Mouse (Mus musculus): ENCODE data around the gene Vmn2r22. TPM values are rescaled to one million over a fixed set of nuclear protein-coding genes. Genes with fewer than 3 reads are reported as not detected.
"Not testable (repeated sequence)": the region's sequence is repeated elsewhere in the genome, so short reads cannot be mapped to it uniquely, and the experiment has no call there.

Vmn2r22 gene
- polyA plus RNA-seq (2012; ENCODE audit: insufficient read depth, insufficient read length, low replicate concordance, missing spikeins), result not detected in 2 replicates

DNA sequence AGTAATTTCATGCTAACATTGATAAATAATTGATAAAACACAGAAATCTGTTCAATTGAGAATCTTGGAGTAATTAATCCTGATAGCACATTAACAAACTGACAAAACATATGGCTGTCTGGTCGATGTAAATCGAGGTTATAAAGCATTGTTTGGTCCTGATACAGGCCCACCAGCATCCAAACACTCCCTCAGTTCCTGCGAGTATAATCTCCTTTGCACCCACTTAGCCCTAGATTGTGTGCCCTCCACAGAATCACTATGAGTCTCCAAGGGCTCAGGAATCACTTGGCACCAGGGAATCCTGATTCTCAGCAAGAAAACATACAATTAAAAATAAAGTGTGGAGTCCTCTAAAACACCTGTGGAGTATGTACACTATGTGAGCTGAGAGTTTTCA is at the start of gene Vmn2r22:
Gene Vmn2r22, minus strand, starts transcription at position 101 of the 400 bp plus-strand sequence.
- WGBS, result 68% methylated on average over 3 of the region's 3 CpGs
- not testable (repeated sequence) for H3K4me3 ChIP-seq (ENCODE audit: insufficient read depth, low read depth, low read length); H3K27ac ChIP-seq (ENCODE audit: insufficient read depth, low read depth, low read length); H3K4me1 ChIP-seq (ENCODE audit: control insufficient read depth, insufficient read depth, low read length)

DNA sequence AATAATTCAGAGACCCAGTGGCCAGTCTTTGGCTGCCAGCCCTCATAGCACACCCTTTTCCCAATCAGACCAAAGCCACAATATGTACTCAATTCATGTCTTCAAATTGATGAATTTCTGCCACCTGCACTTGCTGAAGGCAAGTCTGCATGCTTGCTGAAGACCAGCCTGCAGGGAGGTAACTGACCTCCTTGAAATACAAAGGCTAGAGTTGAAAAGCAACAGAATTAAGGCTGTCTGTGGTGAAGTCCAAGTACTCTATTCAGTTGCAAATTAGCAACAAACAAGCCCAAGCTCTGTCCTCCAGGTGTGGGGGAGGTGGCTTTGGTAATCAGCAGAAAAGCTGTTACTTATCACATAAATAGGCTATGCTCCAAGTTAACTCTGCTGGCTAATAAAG is 46.7 kb upstream of the Vmn2r22 start:
- TF ChIP-seq CTCF (IDR thresholded peaks at IDR 0.05; ENCODE audit: insufficient read depth, low read depth, low read length), result no peak
- no peaks in the 10 kb centered on the region for H3K4me1 ChIP-seq (ENCODE audit: control insufficient read depth, insufficient read depth, low read length)
- no peak overlapping the region for H3K4me3 ChIP-seq (ENCODE audit: insufficient read depth, low read depth, low read length)
- H3K27ac ChIP-seq (ENCODE audit: insufficient read depth, low read depth, low read length), result no peak overlapping the region

DNA sequence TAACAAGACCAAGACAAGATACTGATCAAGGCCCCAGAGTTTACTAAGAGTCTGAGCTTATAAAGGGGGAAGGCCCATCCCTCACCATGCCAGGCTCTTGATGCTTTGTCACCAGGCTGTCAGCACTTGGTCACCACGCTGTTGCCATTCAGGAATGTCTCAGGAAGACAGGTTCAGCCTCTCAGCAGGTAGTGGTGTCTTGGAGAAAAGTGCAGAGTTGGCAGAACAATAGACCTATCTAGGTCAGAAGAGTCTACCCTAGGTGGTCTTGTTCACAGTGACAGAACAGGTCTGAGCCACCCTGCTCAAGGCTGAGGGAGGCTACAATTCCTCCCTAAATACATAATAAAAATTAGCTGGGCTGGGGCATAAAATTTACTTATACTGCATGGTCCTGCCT is 46.1 kb upstream of the Vmn2r22 start:
- not testable (repeated sequence) for H3K4me1 ChIP-seq (ENCODE audit: control insufficient read depth, insufficient read depth, low read length); H3K4me3 ChIP-seq (ENCODE audit: insufficient read depth, low read depth, low read length); H3K27ac ChIP-seq (ENCODE audit: insufficient read depth, low read depth, low read length)
- 43% methylated on average over 1 of the region's 1 CpGs for WGBS

DNA sequence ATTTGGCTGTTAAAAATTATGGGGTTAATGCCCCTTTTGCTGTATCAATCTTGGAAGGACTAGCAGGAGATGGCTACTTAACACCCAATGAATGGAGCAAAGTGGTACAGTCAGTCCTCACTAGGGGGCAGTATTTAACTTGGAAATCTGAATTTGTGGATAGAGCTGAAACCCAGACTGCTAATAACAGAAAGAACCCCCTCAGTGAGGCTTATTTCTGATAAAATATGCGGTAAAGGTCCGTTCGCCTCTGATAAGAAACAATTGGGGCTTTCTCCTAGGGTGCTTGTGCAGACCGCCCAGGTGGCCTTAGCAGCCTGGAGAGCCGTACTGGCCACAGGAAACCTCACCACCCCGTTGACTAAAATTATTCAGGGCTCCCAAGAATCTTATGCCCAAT is 6.5 kb upstream of the Vmn2r22 start:
- 28% methylated on average over 6 of the region's 6 CpGs for WGBS
- H3K27ac ChIP-seq (ENCODE audit: insufficient read depth, low read depth, low read length), result no peak overlapping the region
- no peak for TF ChIP-seq POLR2A (IDR thresholded peaks at IDR 0.05; ENCODE audit: insufficient read depth, low read depth, low read length)
- no peak for TF ChIP-seq CTCF (IDR thresholded peaks at IDR 0.05; ENCODE audit: insufficient read depth, low read depth, low read length)
- no peaks in the 10 kb centered on the region for H3K4me1 ChIP-seq (ENCODE audit: control insufficient read depth, insufficient read depth, low read length)
- no peak overlapping the region for H3K4me3 ChIP-seq (ENCODE audit: insufficient read depth, low read depth, low read length)

DNA sequence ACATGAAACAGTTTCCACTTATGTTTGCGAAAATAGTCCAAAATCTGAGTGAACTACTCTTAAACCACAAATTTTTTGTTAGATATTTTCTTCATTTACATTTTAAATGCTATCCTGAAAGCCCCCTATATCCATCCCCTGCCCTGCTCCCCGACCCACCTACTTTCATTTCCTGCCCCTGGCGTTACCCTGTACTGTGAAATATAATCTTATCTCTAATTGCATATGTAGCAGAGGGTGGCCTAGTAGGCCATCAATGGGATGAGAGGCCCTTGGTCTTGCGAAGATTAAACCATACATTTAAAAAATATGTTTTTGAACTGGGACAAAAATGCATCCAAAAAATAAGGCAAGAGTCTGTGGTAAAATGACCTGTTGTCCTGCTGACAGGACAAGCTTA is 11.1 kb downstream of the Vmn2r22 start:
- not testable (repeated sequence) for H3K27ac ChIP-seq (ENCODE audit: insufficient read depth, low read depth, low read length); H3K4me3 ChIP-seq (ENCODE audit: insufficient read depth, low read depth, low read length)
- WGBS, result 89% methylated on average over 4 of the region's 4 CpGs

DNA sequence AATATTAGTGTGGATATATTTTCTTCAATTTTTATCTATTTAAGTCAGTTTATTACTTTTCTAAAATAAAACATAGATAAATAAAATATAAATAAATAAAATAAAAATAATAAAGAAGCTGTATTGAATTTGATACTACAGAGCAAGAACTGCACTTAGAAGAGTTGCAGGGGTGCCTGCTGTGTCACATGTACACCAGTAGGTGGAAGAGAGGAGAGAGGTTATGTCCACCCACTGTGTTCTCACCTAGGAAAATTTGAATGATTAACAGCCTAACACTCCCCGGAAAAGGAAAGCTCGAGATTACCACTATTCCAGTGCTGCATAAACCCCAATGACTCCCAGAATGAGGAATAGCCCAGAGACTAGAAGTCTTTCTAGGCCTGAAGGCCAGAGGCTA is 26.7 kb downstream of the Vmn2r22 start:
- H3K27ac ChIP-seq (ENCODE audit: insufficient read depth, low read depth, low read length); H3K4me1 ChIP-seq (ENCODE audit: control insufficient read depth, insufficient read depth, low read length); H3K4me3 ChIP-seq (ENCODE audit: insufficient read depth, low read depth, low read length): not testable (repeated sequence)
- no CpG with 5 or more reads among the region's 2 CpGs for WGBS

More for the DNA sequence above, 11.1 kb downstream of the Vmn2r22 start:
- H3K4me1 ChIP-seq (ENCODE audit: control insufficient read depth, insufficient read depth, low read length), result not testable (repeated sequence)

DNA sequence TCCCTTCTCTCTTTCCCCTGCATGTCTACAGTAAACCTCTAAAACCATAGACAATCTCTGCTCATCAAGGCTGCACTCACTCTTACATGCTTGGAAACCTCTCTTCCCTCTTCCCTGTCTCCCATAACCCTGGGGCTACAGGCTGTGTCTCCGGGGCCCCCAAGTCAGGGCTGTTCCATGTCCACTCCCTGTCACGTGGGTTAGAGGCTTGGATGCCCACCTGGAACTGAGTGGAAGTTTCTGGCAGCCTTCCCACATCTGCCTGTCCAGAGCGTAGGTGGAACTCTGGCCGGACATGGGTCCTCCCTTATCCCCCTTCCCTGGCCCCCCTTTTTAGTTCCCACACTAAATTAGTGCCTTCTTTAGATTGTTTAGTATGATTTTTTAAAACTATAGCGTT is 62.2 kb downstream of the Vmn2r22 start:
- WGBS, result no CpG with 5 or more reads among the region's 5 CpGs
- H3K4me1 ChIP-seq (ENCODE audit: control insufficient read depth, insufficient read depth, low read length); H3K27ac ChIP-seq (ENCODE audit: insufficient read depth, low read depth, low read length); H3K4me3 ChIP-seq (ENCODE audit: insufficient read depth, low read depth, low read length): not testable (repeated sequence)

DNA sequence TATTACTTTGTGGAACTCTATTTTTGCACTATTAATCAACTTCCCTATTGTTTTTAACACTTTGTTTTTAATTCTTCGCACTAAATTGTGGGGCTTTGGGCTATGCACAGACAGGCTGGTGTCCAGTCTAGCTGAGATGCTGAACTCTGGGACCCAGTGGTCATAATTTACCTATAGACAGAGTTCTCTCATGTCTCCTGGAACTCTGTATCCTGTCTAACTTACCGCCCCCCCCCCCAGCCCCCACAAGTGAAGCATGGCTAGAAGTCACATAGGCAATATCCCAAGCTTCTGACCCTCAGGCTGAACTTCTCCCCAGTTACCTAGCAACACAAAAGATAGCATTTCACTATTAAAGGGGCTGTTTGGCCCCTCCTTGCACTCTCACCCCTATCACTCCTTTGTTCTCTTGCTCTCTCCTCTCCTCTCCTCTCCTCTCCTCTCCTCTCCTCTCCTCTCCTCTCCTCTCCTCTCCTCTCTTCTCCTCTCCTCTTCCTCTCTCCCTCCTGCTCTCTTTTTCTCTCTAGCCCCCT is 62.7 kb downstream of the Vmn2r22 start:
- H3K27ac ChIP-seq (ENCODE audit: insufficient read depth, low read depth, low read length), result not testable (repeated sequence)

DNA sequence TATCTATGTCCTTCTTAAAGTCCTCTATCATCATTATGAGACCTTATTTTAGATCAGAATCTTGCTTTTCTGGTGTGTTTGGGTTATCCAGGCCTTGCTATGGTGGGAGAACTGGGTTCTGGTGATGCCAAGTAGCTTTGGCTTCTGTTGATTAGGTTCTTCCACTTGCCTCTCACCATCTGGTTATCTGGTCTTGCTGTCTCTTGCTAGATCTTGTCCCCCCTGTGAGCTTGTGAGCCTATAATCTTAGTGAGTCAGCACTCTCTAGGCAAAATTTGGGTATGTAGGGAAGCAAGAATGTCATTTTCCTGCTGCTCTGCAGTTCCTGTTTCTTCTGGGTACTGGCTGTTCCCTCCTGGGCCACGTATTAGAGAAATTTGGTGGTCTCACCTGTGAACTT is 66.5 kb downstream of the Vmn2r22 start:
- not testable (repeated sequence) for H3K4me1 ChIP-seq (ENCODE audit: control insufficient read depth, insufficient read depth, low read length); H3K27ac ChIP-seq (ENCODE audit: insufficient read depth, low read depth, low read length); H3K4me3 ChIP-seq (ENCODE audit: insufficient read depth, low read depth, low read length)
- no CpG with 5 or more reads among the region's 1 CpGs for WGBS

More for the DNA sequence above, 62.7 kb downstream of the Vmn2r22 start:
- H3K4me3 ChIP-seq (ENCODE audit: insufficient read depth, low read depth, low read length); H3K4me1 ChIP-seq (ENCODE audit: control insufficient read depth, insufficient read depth, low read length): not testable (repeated sequence)
- no CpG with 5 or more reads among the region's 2 CpGs for WGBS

DNA sequence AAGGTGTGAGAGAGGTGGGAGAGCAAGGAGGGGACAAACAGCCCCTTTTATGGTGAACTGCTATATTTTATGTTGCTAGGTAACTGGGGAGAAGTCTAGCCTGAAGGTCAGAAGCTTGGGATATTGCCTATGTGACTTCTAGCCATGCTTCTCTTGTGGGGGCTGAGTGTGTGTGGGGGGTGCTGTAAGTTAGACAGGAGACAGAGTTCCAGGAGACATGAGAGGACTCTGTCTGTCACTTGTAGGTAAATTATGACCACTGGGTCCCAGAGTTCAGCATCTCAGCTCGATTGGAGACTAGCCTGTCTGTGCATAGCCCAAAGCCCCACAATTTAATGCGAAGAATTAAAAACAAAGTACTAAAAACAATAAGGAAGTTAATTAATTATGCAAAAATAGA is 75.8 kb downstream of the Vmn2r22 start:
- H3K4me3 ChIP-seq (ENCODE audit: insufficient read depth, low read depth, low read length); H3K27ac ChIP-seq (ENCODE audit: insufficient read depth, low read depth, low read length); H3K4me1 ChIP-seq (ENCODE audit: control insufficient read depth, insufficient read depth, low read length): not testable (repeated sequence)
- no CpG with 5 or more reads among the region's 2 CpGs for WGBS

Other genes starting within 250 kb of the Vmn2r22 start
- gene Vmn2r20, start 232.6 kb downstream of the Vmn2r22 start, polyA plus RNA-seq (2012; ENCODE audit: insufficient read depth, insufficient read length, low replicate concordance, missing spikeins), result not detected in 2 replicates
- gene Vmn2r21, start 117.3 kb downstream of the Vmn2r22 start, polyA plus RNA-seq (2012; ENCODE audit: insufficient read depth, insufficient read length, low replicate concordance, missing spikeins), result not detected in 2 replicates
- not detected in 2 replicates for gene Vmn2r23, start 51.9 kb upstream of the Vmn2r22 start, polyA plus RNA-seq (2012; ENCODE audit: insufficient read depth, insufficient read length, low replicate concordance, missing spikeins)
- gene Vmn2r24, start 128.2 kb upstream of the Vmn2r22 start, polyA plus RNA-seq (2012; ENCODE audit: insufficient read depth, insufficient read length, low replicate concordance, missing spikeins), result not detected in 2 replicates
- gene Vmn2r25, start 202.7 kb upstream of the Vmn2r22 start, polyA plus RNA-seq (2012; ENCODE audit: insufficient read depth, insufficient read length, low replicate concordance, missing spikeins), result not detected in 2 replicates